ENCODE assay signal across 16 mouse cellular contexts in genomic region chr5:150024188-150024587, GRCm38 (mm10). TPM values are rescaled to one million over a fixed set of nuclear protein-coding genes. Genes with fewer than 3 reads are reported as not detected.
DNase-seq lines count a peak whose midpoint lies in the region; ATAC-seq and TF ChIP-seq lines count a peak whose summit lies in the region.
"Had no signal": no experiment of that assay in that cellular context is flagged by ENCODE, and none has a peak within 500 bp of the region (broad histone marks: within the 10 kb centered on the region; RNA-seq: fewer than 3 reads in every experiment).

No protein-coding gene starts in this region.

- no peak for TF ChIP-seq POLR2A in kidney, adult 2 months (IDR thresholded peaks at IDR 0.05; ENCODE audit: low read depth, low read length)

- H3K9ac ChIP-seq in forebrain, embryonic 11.5 days (ENCODE audit: low read length), result no peak overlapping the region
- no peak overlapping the region for H3K9ac ChIP-seq in forebrain, embryonic 16.5 days (replicated peaks; ENCODE audit: low read depth, low read length)
- H3K9ac ChIP-seq in midbrain, postnatal 0 days (replicated peaks; ENCODE audit: low read length, poor library complexity, severe bottlenecking), result no peak overlapping the region
- H3K9ac ChIP-seq in midbrain, embryonic 14.5 days (replicated peaks; ENCODE audit: low read length), result no peak overlapping the region
- no peak overlapping the region for H3K9ac ChIP-seq in stomach, postnatal 0 days (ENCODE audit: low read length)
- H3K9ac ChIP-seq: embryonic facial prominence, embryonic 12.5 days; liver, embryonic 13.5 days; midbrain, embryonic 12.5 days had no signal

- 0 out of 2 replicates have a peak, but pooled peaks have one; percentile 11 for TF ChIP-seq CTCF in kidney, adult 2 months (conservative IDR thresholded peaks at IDR 0.05; ENCODE audit: insufficient read depth, insufficient read length, low read depth, low read length)
- TF ChIP-seq CTCF in midbrain, postnatal 0 days (IDR thresholded peaks at IDR 0.05), result peak; percentile 53
- TF ChIP-seq CTCF in stomach, postnatal 0 days (IDR thresholded peaks at IDR 0.05; ENCODE audit: low read depth), result peak; percentile 40

- peak; percentile 31 for DNase-seq in forebrain, embryonic 11.5 days (ENCODE audit: low spot score)
- DNase-seq in kidney, adult 2 months, result no peak
- no peak for DNase-seq in kidney, adult 9 months
- DNase-seq in midbrain, postnatal 0 days (ENCODE audit: low spot score), result no peak
- DNase-seq in midbrain, embryonic 14.5 days, result no peak
- no peak for DNase-seq in stomach, postnatal 0 days (ENCODE audit: low spot score)
- no peak for DNase-seq in urinary bladder, adult 18-20 months (ENCODE audit: low spot score in 2 of 2)
- DNase-seq: heart, adult 18-20 months; heart, postnatal 4 days; kidney, postnatal 14 days; liver, embryonic 13.5 days; lung, postnatal 4 days had no signal

- H3K27ac ChIP-seq in forebrain, embryonic 11.5 days (ENCODE audit: low read depth, low read length), result no peak overlapping the region
- H3K27ac ChIP-seq in forebrain, embryonic 16.5 days (ENCODE audit: low read length), result no peak overlapping the region
- no peak overlapping the region for H3K27ac ChIP-seq in kidney, adult 2 months (ENCODE audit: insufficient read depth, low read depth, low read length)
- no peak overlapping the region for H3K27ac ChIP-seq in midbrain, postnatal 0 days (ENCODE audit: low read depth, low read length)
- no peak overlapping the region for H3K27ac ChIP-seq in midbrain, embryonic 14.5 days (replicated peaks; ENCODE audit: low read depth, low read length)
- H3K27ac ChIP-seq in stomach, postnatal 0 days (replicated peaks), result no peak overlapping the region
- H3K27ac ChIP-seq: embryonic facial prominence, embryonic 12.5 days; liver, embryonic 13.5 days; midbrain, embryonic 12.5 days had no signal

- no peaks in the 10 kb centered on the region for H3K27me3 ChIP-seq in forebrain, embryonic 11.5 days (ENCODE audit: control insufficient read depth, insufficient read depth, low read length)
- no peaks in the 10 kb centered on the region for H3K27me3 ChIP-seq in forebrain, embryonic 16.5 days (replicated peaks; ENCODE audit: control insufficient read depth, insufficient read depth, low read length)
- no peaks in the 10 kb centered on the region for H3K27me3 ChIP-seq in kidney, adult 2 months (replicated peaks; ENCODE audit: control insufficient read depth, insufficient read depth, low read length)
- H3K27me3 ChIP-seq in midbrain, postnatal 0 days (ENCODE audit: insufficient read depth, low read length), result no peaks in the 10 kb centered on the region
- no peaks in the 10 kb centered on the region for H3K27me3 ChIP-seq in midbrain, embryonic 14.5 days (ENCODE audit: control insufficient read depth, insufficient read depth, low read length)
- no peaks in the 10 kb centered on the region for H3K27me3 ChIP-seq in stomach, postnatal 0 days (ENCODE audit: control insufficient read depth, insufficient read depth, low read length)
- H3K27me3 ChIP-seq: embryonic facial prominence, embryonic 12.5 days; liver, embryonic 13.5 days; midbrain, embryonic 12.5 days had no signal

- no peak overlapping the region for H3K4me3 ChIP-seq in forebrain, embryonic 11.5 days (ENCODE audit: low read depth, low read length)
- H3K4me3 ChIP-seq in forebrain, embryonic 16.5 days (replicated peaks; ENCODE audit: low read length), result no peak overlapping the region
- no peak overlapping the region for H3K4me3 ChIP-seq in kidney, adult 2 months (ENCODE audit: insufficient read depth, low read depth, low read length)
- H3K4me3 ChIP-seq in midbrain, postnatal 0 days (ENCODE audit: low read depth, low read length), result no peak overlapping the region
- H3K4me3 ChIP-seq in midbrain, embryonic 14.5 days (replicated peaks; ENCODE audit: low read depth, low read length), result no peak overlapping the region
- H3K4me3 ChIP-seq in stomach, postnatal 0 days (ENCODE audit: low read depth, low read length), result no peak overlapping the region
- H3K4me3 ChIP-seq: embryonic facial prominence, embryonic 12.5 days; liver, embryonic 13.5 days; midbrain, embryonic 12.5 days had no signal

- no peak overlapping the region for H3K4me2 ChIP-seq in forebrain, embryonic 11.5 days (ENCODE audit: low read depth, low read length, severe bottlenecking)
- H3K4me2 ChIP-seq in forebrain, embryonic 16.5 days (ENCODE audit: low read length), result no peak overlapping the region
- H3K4me2 ChIP-seq in midbrain, postnatal 0 days (ENCODE audit: low read depth, low read length, poor library complexity, severe bottlenecking), result no peak overlapping the region
- no peak overlapping the region for H3K4me2 ChIP-seq in midbrain, embryonic 14.5 days (ENCODE audit: low read length)
- no peak overlapping the region for H3K4me2 ChIP-seq in stomach, postnatal 0 days (replicated peaks; ENCODE audit: low read depth)
- H3K4me2 ChIP-seq: embryonic facial prominence, embryonic 12.5 days; liver, embryonic 13.5 days; midbrain, embryonic 12.5 days had no signal

- WGBS in forebrain, embryonic 11.5 days, result 71% methylated on average over 2 of the region's 2 CpGs
- 86% methylated on average over 2 of the region's 2 CpGs for WGBS in forebrain, embryonic 16.5 days
- WGBS in kidney, adult 2 months, result 83% methylated on average over 2 of the region's 2 CpGs
- WGBS in midbrain, postnatal 0 days, result 73% methylated on average over 2 of the region's 2 CpGs
- 78% methylated on average over 2 of the region's 2 CpGs for WGBS in midbrain, embryonic 14.5 days
- WGBS in stomach, postnatal 0 days, result 75% methylated on average over 2 of the region's 2 CpGs

- TF ChIP-seq EP300 in stomach, postnatal 0 days (optimal IDR thresholded peaks at IDR 0.05), result no peak

- H3K4me1 ChIP-seq in forebrain, embryonic 11.5 days (replicated peaks; ENCODE audit: control insufficient read depth, insufficient read depth, low read length), result no peaks in the 10 kb centered on the region
- peaks cover 3% of the 10 kb centered on the region for H3K4me1 ChIP-seq in forebrain, embryonic 16.5 days (replicated peaks; ENCODE audit: control insufficient read depth, insufficient read depth, low read length)
- no peaks in the 10 kb centered on the region for H3K4me1 ChIP-seq in kidney, adult 2 months (ENCODE audit: control insufficient read depth, insufficient read depth, low read length)
- no peaks in the 10 kb centered on the region for H3K4me1 ChIP-seq in midbrain, postnatal 0 days (ENCODE audit: insufficient read depth, low read length)
- no peaks in the 10 kb centered on the region for H3K4me1 ChIP-seq in midbrain, embryonic 14.5 days (ENCODE audit: control insufficient read depth, insufficient read depth, low read length)
- H3K4me1 ChIP-seq in stomach, postnatal 0 days (replicated peaks; ENCODE audit: control insufficient read depth, insufficient read depth), result no peaks in the 10 kb centered on the region; the same call in 1 of the 2 replicates
- H3K4me1 ChIP-seq: embryonic facial prominence, embryonic 12.5 days; liver, embryonic 13.5 days; midbrain, embryonic 12.5 days had no signal

- no peaks in the 10 kb centered on the region for H3K36me3 ChIP-seq in forebrain, embryonic 11.5 days (ENCODE audit: control insufficient read depth, insufficient read depth, low read length)
- no peaks in the 10 kb centered on the region for H3K36me3 ChIP-seq in forebrain, embryonic 16.5 days (ENCODE audit: control insufficient read depth, insufficient read depth)
- H3K36me3 ChIP-seq in kidney, adult 2 months (ENCODE audit: control insufficient read depth, insufficient read depth, low read length), result no peaks in the 10 kb centered on the region
- H3K36me3 ChIP-seq in midbrain, postnatal 0 days (ENCODE audit: insufficient read depth, low read length), result no peaks in the 10 kb centered on the region
- no peaks in the 10 kb centered on the region for H3K36me3 ChIP-seq in midbrain, embryonic 14.5 days (ENCODE audit: control insufficient read depth, insufficient read depth, low read length)
- H3K36me3 ChIP-seq in stomach, postnatal 0 days (ENCODE audit: control insufficient read depth, insufficient read depth, low read length), result no peaks in the 10 kb centered on the region
- H3K36me3 ChIP-seq: embryonic facial prominence, embryonic 12.5 days; liver, embryonic 13.5 days; midbrain, embryonic 12.5 days had no signal

- no peaks in the 10 kb centered on the region for H3K9me3 ChIP-seq in forebrain, embryonic 11.5 days (ENCODE audit: control insufficient read depth, low read length)
- H3K9me3 ChIP-seq in forebrain, embryonic 16.5 days (ENCODE audit: control insufficient read depth, low read length), result no peaks in the 10 kb centered on the region
- no peaks in the 10 kb centered on the region for H3K9me3 ChIP-seq in midbrain, postnatal 0 days (ENCODE audit: low read length)
- no peaks in the 10 kb centered on the region for H3K9me3 ChIP-seq in midbrain, embryonic 14.5 days (ENCODE audit: control insufficient read depth, low read length)
- H3K9me3 ChIP-seq in stomach, postnatal 0 days (ENCODE audit: control insufficient read depth, low read length), result no peaks in the 10 kb centered on the region
- H3K9me3 ChIP-seq: embryonic facial prominence, embryonic 12.5 days; midbrain, embryonic 12.5 days had no signal

- no peak for ATAC-seq in forebrain, embryonic 11.5 days (replicated peaks; ENCODE audit: low FRiP score)
- ATAC-seq in forebrain, embryonic 16.5 days, result no peak
- ATAC-seq in midbrain, postnatal 0 days (ENCODE audit: low FRiP score), result no peak
- ATAC-seq in midbrain, embryonic 14.5 days (ENCODE audit: low FRiP score, low TSS enrichment), result no peak
- no peak for ATAC-seq in stomach, postnatal 0 days (ENCODE audit: low FRiP score, low TSS enrichment)
- ATAC-seq: inflammation-experienced regulatory T-cells, adult 6 months had no signal

RNA-seq across cellular contexts. Expression of gene Rxfp2, which starts 5.7 kb away (rescaled TPM):
- 0.33 and 0.44 TPM in 2 replicates for polyA plus RNA-seq in forebrain, embryonic 11.5 days (2014; fragmentation: Nextera tagmentation; extraction: Ambion mirVana)
- polyA plus RNA-seq in forebrain, embryonic 16.5 days (2015; fragmentation: Nextera tagmentation; extraction: Ambion mirVana), result 0.34 TPM in 1 of 2 replicates, not detected in the other
- polyA plus RNA-seq in kidney, adult 2 months (2012; rRNA removed), result 0.08 and 0.30 TPM in 2 replicates
- 0.38 and 1.5 TPM in 2 replicates for total RNA-seq in midbrain, postnatal 0 days (2014; rRNA removed)
- polyA plus RNA-seq in midbrain, postnatal 0 days (2015; fragmentation: Nextera tagmentation; extraction: Ambion mirVana), result 1.4 and 1.6 TPM in 2 replicates
- 1.0 and 1.3 TPM in 2 replicates for polyA plus RNA-seq in midbrain, embryonic 14.5 days (2014; fragmentation: Nextera tagmentation; extraction: Ambion mirVana)
- 0.06 and 0.15 TPM in 2 replicates for polyA plus RNA-seq in stomach, postnatal 0 days (2015; fragmentation: Nextera tagmentation; extraction: Ambion mirVana)
- total RNA-seq: heart, adult 18-20 months; heart, postnatal 4 days had no signal
- polyA plus RNA-seq: inflammation-experienced regulatory T-cells, adult 6 months had no signal
